Mouse (Mus musculus) heart, embryonic 11.5 days (tissue): ENCODE data around the gene Zfp777. TPM values are rescaled to one million over a fixed set of nuclear protein-coding genes. Genes with fewer than 3 reads are reported as not detected.
A peak's percentile ranks its signal among the peaks of the same experiment; 100 is the strongest.

Experiments
- ATAC-seq: fragments of 200-750 bp; cut with Nextera tagmentation; replicated peaks from 2 replicates; pipeline ENCODE4 v1.8.0; 2017; ENCODE audit warnings: moderate library complexity; ENCODE audit not compliant: insufficient number of reproducible peaks, low FRiP score, low TSS enrichment
- H3K27ac ChIP-seq: fragments of 300-500 bp; sonication (generic); 2 replicates; pipeline ENCODE4 v1.5.1; 2014; ENCODE audit warnings: mild to moderate bottlenecking, low read depth, low read length
- H3K27me3 ChIP-seq: fragments of 300-500 bp; sonication (generic); 2 replicates; pipeline ENCODE4 v1.6.1; 2014; ENCODE audit warnings: mild to moderate bottlenecking, low read length, mixed read lengths; ENCODE audit not compliant: control insufficient read depth, insufficient read depth
- H3K36me3 ChIP-seq: fragments of 300-500 bp; sonication (generic); 2 replicates; pipeline ENCODE4 v1.6.1; 2014; ENCODE audit warnings: mild to moderate bottlenecking, low read length, moderate library complexity, mixed read lengths; ENCODE audit not compliant: control insufficient read depth, insufficient read depth
- H3K4me1 ChIP-seq: fragments of 300-500 bp; sonication (generic); 2 replicates; pipeline ENCODE4 v1.6.1; 2014; ENCODE audit warnings: low read length; ENCODE audit not compliant: control insufficient read depth, insufficient read depth
- H3K4me2 ChIP-seq: fragments of 300-500 bp; sonication (generic); 2 replicates; pipeline ENCODE4 v1.6.1; 2014; ENCODE audit warnings: mild to moderate bottlenecking, moderate library complexity
- H3K4me3 ChIP-seq: fragments of 300-500 bp; sonication (generic); 2 replicates; pipeline ENCODE4 v1.5.1; 2014; ENCODE audit warnings: low read depth, low read length
- H3K9ac ChIP-seq: fragments of 300-500 bp; sonication (generic); 2 replicates; pipeline ENCODE4 v1.6.1; 2014; ENCODE audit warnings: mild to moderate bottlenecking, low read depth, low read length, moderate library complexity
- H3K9me3 ChIP-seq: fragments of 300-500 bp; sonication (generic); replicated peaks from 2 replicates; pipeline ENCODE4 v1.6.1; 2016; ENCODE audit warnings: low read length; ENCODE audit not compliant: control insufficient read depth
- WGBS: fragments of 180-500 bp; shearing (Covaris S2); extraction: QIAGEN DNeasy Blood & Tissue Kit; methylation state at CpG from one replicate; pipeline ENCODE4 v1.1.7; 2014; ENCODE audit not compliant: insufficient replicate concordance; 5-methylcytosine and 5-hydroxymethylcytosine counted together
- polyA plus RNA-seq: library from polyadenylated mRNA; unstranded; fragments of >200 nt; fragmentation: Nextera tagmentation; extraction: Ambion mirVana; gene quantifications from 2 replicates; pipeline ENCODE4 v1.2.1, GENCODE M21; 2014

Gene Zfp777
- polyA plus RNA-seq: 3.5 and 4.2 TPM in 2 replicates

GRCm38 (mm10) chr6:48048426-48049272 is at the start of gene Zfp777:
TSS of gene Zfp777 (minus strand) at chr6:48048911.
- H3K27me3 ChIP-seq: 0 out of 2 replicates have a peak, but pooled peaks cover 3% of the 10 kb centered on the region
- peak within 1 kb of the TSS; percentile 62 for H3K27ac ChIP-seq
- H3K4me1 ChIP-seq: peaks cover 6% of the 10 kb centered on the region
- peak; percentile 75 for ATAC-seq
- WGBS: under 1% methylated on average over 73 of the region's 82 CpGs
- H3K9ac ChIP-seq: peak within 1 kb of the TSS; percentile 82
- H3K4me3 ChIP-seq: peak within 1 kb of the TSS; percentile 78
- peaks cover 7% of the 10 kb centered on the region for H3K36me3 ChIP-seq
- H3K4me2 ChIP-seq: peak within 1 kb of the TSS; percentile 92
- no peaks in the 10 kb centered on the region for H3K9me3 ChIP-seq

- no peaks in the 10 kb centered on the region for H3K27me3 ChIP-seq
- no peaks in the 10 kb centered on the region for H3K9me3 ChIP-seq
- no peak overlapping the region for H3K9ac ChIP-seq
- H3K4me2 ChIP-seq: peak overlapping the region; percentile 72
- H3K27ac ChIP-seq: no peak overlapping the region
- ATAC-seq: no peak
- H3K4me1 ChIP-seq: peaks cover 4% of the 10 kb centered on the region; the same call in 1 of the 2 replicates
- 36% methylated on average over 14 of the region's 14 CpGs for WGBS
- H3K36me3 ChIP-seq: peaks cover 11% of the 10 kb centered on the region
- peak overlapping the region; percentile 67 for H3K4me3 ChIP-seq
Measured at GRCm38 (mm10) chr6:48086957-48087715, 38.4 kb upstream of the Zfp777 start.

- WGBS: 0% methylated on average over 48 of the region's 53 CpGs
Measured at GRCm38 (mm10) chr6:48086471-48086878, 37.8 kb upstream of the Zfp777 start, which contains the start of gene Zfp746. TSS of gene Zfp746 (minus strand) at chr6:48086593.

GRCm38 (mm10) chr6:48085521-48086404 is 37.1 kb upstream of the Zfp777 start:
- Histone ChIP-seq H3K36me3 (peaks cover 23% of the 10 kb centered on the region), H3K4me3 (peak overlapping the region; percentile 67), H3K4me2 (peak overlapping the region; percentile 72), H3K27ac (peak overlapping the region; percentile 85), H3K4me1 (peaks cover 4% of the 10 kb centered on the region; the same call in 1 of the 2 replicates), H3K9me3 (no peaks in the 10 kb centered on the region), H3K27me3 (no peaks in the 10 kb centered on the region), H3K9ac (peak overlapping the region; percentile 93)
- WGBS: 3% methylated on average over 53 of the region's 72 CpGs
- ATAC-seq: peak; percentile 87

More at GRCm38 (mm10) chr6:48086471-48086878, 37.8 kb upstream of the Zfp777 start, which contains the start of gene Zfp746:
- Histone ChIP-seq H3K27me3 (no peaks in the 10 kb centered on the region), H3K9ac (peak within 1 kb of the TSS; percentile 93), H3K36me3 (peaks cover 18% of the 10 kb centered on the region), H3K4me3 (peak within 1 kb of the TSS; percentile 67), H3K4me2 (peak within 1 kb of the TSS; percentile 72), H3K4me1 (peaks cover 4% of the 10 kb centered on the region; the same call in 1 of the 2 replicates), H3K27ac (peak within 1 kb of the TSS; percentile 85), H3K9me3 (no peaks in the 10 kb centered on the region)
- peak; percentile 81 for ATAC-seq

GRCm38 (mm10) chr6:48083733-48084191 is 35.1 kb upstream of the Zfp777 start:
- Histone ChIP-seq H3K4me3 (no peak overlapping the region), H3K9me3 (no peaks in the 10 kb centered on the region), H3K4me2 (no peak overlapping the region), H3K27me3 (no peaks in the 10 kb centered on the region), H3K9ac (no peak overlapping the region), H3K4me1 (peaks cover 4% of the 10 kb centered on the region; the same call in 1 of the 2 replicates), H3K27ac (no peak overlapping the region), H3K36me3 (peaks cover 30% of the 10 kb centered on the region)
- WGBS: 94% methylated on average over 6 of the region's 6 CpGs
- no peak for ATAC-seq

- ATAC-seq: no peak
- Histone ChIP-seq H3K36me3 (peaks cover 32% of the 10 kb centered on the region), H3K4me2 (no peak overlapping the region), H3K4me3 (no peak overlapping the region), H3K27ac (no peak overlapping the region), H3K27me3 (no peaks in the 10 kb centered on the region), H3K9ac (no peak overlapping the region), H3K9me3 (no peaks in the 10 kb centered on the region), H3K4me1 (peaks cover 4% of the 10 kb centered on the region; the same call in 1 of the 2 replicates)
- 86% methylated on average over 3 of the region's 3 CpGs for WGBS
Measured at GRCm38 (mm10) chr6:48081952-48082351, 33.2 kb upstream of the Zfp777 start.

GRCm38 (mm10) chr6:48081021-48081420 is 32.3 kb upstream of the Zfp777 start:
- no peak for ATAC-seq
- Histone ChIP-seq H3K9me3 (no peaks in the 10 kb centered on the region), H3K9ac (no peak overlapping the region), H3K4me1 (peaks cover 4% of the 10 kb centered on the region; the same call in 1 of the 2 replicates), H3K36me3 (peaks cover 32% of the 10 kb centered on the region), H3K4me2 (no peak overlapping the region), H3K27me3 (no peaks in the 10 kb centered on the region), H3K27ac (no peak overlapping the region), H3K4me3 (no peak overlapping the region)
- WGBS: 89% methylated on average over 5 of the region's 5 CpGs
